Mouse (Mus musculus): ENCODE measurements around the gene Setd1a. TPM values are rescaled to one million over a fixed set of nuclear protein-coding genes. Genes with fewer than 3 reads are reported as not detected.
A peak's percentile ranks its signal among the peaks of the same experiment; 100 is the strongest.
"Not testable (repeated sequence)": the region's sequence is repeated elsewhere in the genome, so short reads cannot be mapped to it uniquely, and the experiment has no call there.

Setd1a gene
- total RNA-seq, 2 experiments from 2014 or later: 22.2 to 24.0 TPM

- intact Hi-C loops (cut with DNase I): no loop called here
- no peak for DNase-seq
Observed at GRCm38 (mm10) chr7:127820836-127821509, 44.5 kb downstream of the Setd1a start.

GRCm38 (mm10) chr7:127822494-127822893 is 46.0 kb downstream of the Setd1a start:
- no peak for DNase-seq
- intact Hi-C loops (cut with DNase I): no loop called here

- no peak for DNase-seq
- intact Hi-C loops (cut with DNase I): no loop called here
Observed at GRCm38 (mm10) chr7:127823236-127824171, 47.0 kb downstream of the Setd1a start.

GRCm38 (mm10) chr7:127824176-127824871 is 47.9 kb downstream of the Setd1a start, which contains the start of the genes Stx4a and Stx1b:
Gene Stx4a, plus strand, starts transcription at chr7:127824294.
Gene Stx1b, minus strand, starts transcription at chr7:127824549.
- intact Hi-C loops (cut with DNase I): no loop called here
- DNase-seq: no peak

GRCm38 (mm10) chr7:127835550-127835949 is 59.1 kb downstream of the Setd1a start:
- intact Hi-C loops (cut with DNase I): no loop called here
- DNase-seq: no peak

- no peak for DNase-seq
- intact Hi-C loops (cut with DNase I): no loop called here
Observed at GRCm38 (mm10) chr7:127837473-127837872, 61.0 kb downstream of the Setd1a start.

- intact Hi-C loops (cut with DNase I); DNase-seq: not testable (repeated sequence)
Observed at GRCm38 (mm10) chr7:127837878-127838277, 61.4 kb downstream of the Setd1a start.

GRCm38 (mm10) chr7:127840031-127840430 is 63.6 kb downstream of the Setd1a start:
- intact Hi-C loops (cut with DNase I): loop anchor here (2.0 kb wide), 1 partner anchor 25 kb away; no protein-coding TSS in a partner anchor
- not testable (repeated sequence) for DNase-seq

- DNase-seq: no peak
- intact Hi-C loops (cut with DNase I): loop anchor here (1.0 to 2.0 kb wide), 3 partner anchors 26 to 41 kb away; partner anchors contain the start of gene Hsd3b7
Observed at GRCm38 (mm10) chr7:127840886-127841285, 64.4 kb downstream of the Setd1a start.

GRCm38 (mm10) chr7:127841340-127842000 is 65.0 kb downstream of the Setd1a start:
- peak; percentile 91 to 94 for DNase-seq
- intact Hi-C loops (cut with DNase I): loop anchor here (1.0 to 2.0 kb wide), 3 partner anchors 27 to 41 kb away; partner anchors contain the start of gene Hsd3b7

- peak; percentile 74 to 79 for DNase-seq
- intact Hi-C loops (cut with DNase I): loop anchor here (2.0 kb wide), 1 partner anchor 91 kb away; no protein-coding TSS in a partner anchor
Observed at GRCm38 (mm10) chr7:127842001-127842718, 65.7 kb downstream of the Setd1a start.

Other genes starting within 250 kb of the Setd1a start
- gene Tmem265, start 215.3 kb upstream of the Setd1a start, total RNA-seq (2021): not detected
- gene Phkg2, start 203.3 kb upstream of the Setd1a start, total RNA-seq (2021): 10 to 100 TPM; 17.7 to 19.0 TPM
- gene Ccdc189, start 188.1 kb upstream of the Setd1a start, total RNA-seq (2021): 10 to 100 TPM; 10.4 to 12.1 TPM
- 10 to 100 TPM; 42.3 to 43.1 TPM for gene Rnf40, start 187.9 kb upstream of the Setd1a start, total RNA-seq (2021)
- 10 to 100 TPM; 18.1 to 22.4 TPM for gene Zfp629, start 160.9 kb upstream of the Setd1a start, total RNA-seq (2021)
- gene Bcl7c, start 67.7 kb upstream of the Setd1a start, total RNA-seq (2021): 10 to 100 TPM; 34.6 to 35.8 TPM
- 1 to 10 TPM; 7.7 to 9.4 TPM for gene Ctf1, start 63.9 kb upstream of the Setd1a start, total RNA-seq (2021)
- gene Ctf2, start 44.5 kb upstream of the Setd1a start, total RNA-seq (2021): not detected
- gene Fbxl19, start 32.1 kb upstream of the Setd1a start, total RNA-seq (2021): 1 to 10 TPM; 3.2 to 3.3 TPM
- 10 to 100 TPM; 22.1 to 22.6 TPM for gene Orai3, start 6.9 kb upstream of the Setd1a start, total RNA-seq (2021)
- 1 to 10 TPM; 3.3 to 3.9 TPM for gene Gm49388, start 8.9 kb downstream of the Setd1a start, total RNA-seq (2021)
- gene Hsd3b7, start 23.9 kb downstream of the Setd1a start, total RNA-seq (2021): 10 to 100 TPM; 12.6 to 13.1 TPM
- gene Stx4a, start 47.6 kb downstream of the Setd1a start, total RNA-seq (2021): 10 to 100 TPM; 63.2 to 72.7 TPM
- 1 to 10 TPM in 1 of 2 experiments, under 1 TPM in 1; 0.53 to 1.1 TPM for gene Stx1b, start 47.9 kb downstream of the Setd1a start, total RNA-seq (2021)
- 10 to 100 TPM; 17.2 to 19.3 TPM for gene Zfp646, start 99.6 kb downstream of the Setd1a start, total RNA-seq (2021)
- gene Zfp668, start 100.2 kb downstream of the Setd1a start, total RNA-seq (2021): 1 to 10 TPM; 3.9 to 4.3 TPM
- gene Prss53, start 114.3 kb downstream of the Setd1a start, total RNA-seq (2021): 1 to 10 TPM in 1 of 2 experiments, under 1 TPM in 1; 0.81 to 1.1 TPM
- not detected for gene Gm21974, start 118.8 kb downstream of the Setd1a start, total RNA-seq (2021)
- 10 to 100 TPM; 22.1 to 22.6 TPM for gene Vkorc1, start 118.9 kb downstream of the Setd1a start, total RNA-seq (2021)
- 100 to 1,000 TPM; 113 to 120 TPM for gene Bckdk, start 127.4 kb downstream of the Setd1a start, total RNA-seq (2021)
- 10 to 100 TPM; 13.8 to 16.1 TPM for gene Kat8, start 135.8 kb downstream of the Setd1a start, total RNA-seq (2021)
- gene Prss8, start 153.4 kb downstream of the Setd1a start, total RNA-seq (2021): not detected
- 1 to 10 TPM; 7.9 to 8.1 TPM for gene Prss36, start 170.1 kb downstream of the Setd1a start, total RNA-seq (2021)
- gene Fus, start 190.8 kb downstream of the Setd1a start, total RNA-seq (2021): 100 to 1,000 TPM; 154 to 216 TPM
- 1 to 10 TPM; 7.7 to 9.8 TPM for gene Pycard, start 217.2 kb downstream of the Setd1a start, total RNA-seq (2021)
- gene Trim72, start 227.3 kb downstream of the Setd1a start, total RNA-seq (2021): 100 to 1,000 TPM; 286 to 346 TPM

Data from heart, postnatal 36 days (tissue).